Mouse (Mus musculus) kidney, postnatal 25 days (tissue): ENCODE results near the gene Dlg5.

ENCODE experiments used
- DNase-seq, 2 experiments: peaks; one replicate each; pipeline ENCODE4 v3.0.0; 2021; ENCODE audit warnings: mixed read lengths in 2 of 2

The Dlg5 gene

GRCm38 (mm10) chr14:24245177-24246081, at the start of gene Dlg5:
Dlg5 (minus strand) TSS chr14:24245920.
- DNase-seq: peak; percentile 69 to 86

DNA sequence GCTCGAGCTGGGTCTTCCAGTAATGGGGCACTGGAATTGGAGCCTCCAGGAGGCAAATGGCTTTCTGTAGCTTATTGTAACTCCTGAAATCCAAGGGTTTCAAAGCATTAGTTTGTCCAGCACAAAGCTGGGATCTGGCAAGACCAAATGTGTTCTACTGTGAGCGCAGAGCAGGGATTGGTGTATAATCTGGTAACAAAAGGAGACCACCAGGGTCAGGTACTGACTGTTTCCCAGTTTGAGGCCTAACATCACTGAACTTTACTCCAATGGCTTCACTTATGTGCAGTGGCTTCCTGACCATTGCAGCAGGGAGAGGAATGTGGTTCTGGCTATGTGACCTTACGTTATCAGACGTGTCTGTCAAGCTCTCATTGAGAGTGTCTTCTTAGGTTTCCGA, 47.9 kb upstream of the Dlg5 start:
- DNase-seq: no peak

GRCm38 (mm10) chr14:24292914-24293313, 47.2 kb upstream of the Dlg5 start, which contains the start of gene E330034G19Rik:
E330034G19Rik (plus strand) TSS chr14:24293214.
- DNase-seq: no peak

DNA sequence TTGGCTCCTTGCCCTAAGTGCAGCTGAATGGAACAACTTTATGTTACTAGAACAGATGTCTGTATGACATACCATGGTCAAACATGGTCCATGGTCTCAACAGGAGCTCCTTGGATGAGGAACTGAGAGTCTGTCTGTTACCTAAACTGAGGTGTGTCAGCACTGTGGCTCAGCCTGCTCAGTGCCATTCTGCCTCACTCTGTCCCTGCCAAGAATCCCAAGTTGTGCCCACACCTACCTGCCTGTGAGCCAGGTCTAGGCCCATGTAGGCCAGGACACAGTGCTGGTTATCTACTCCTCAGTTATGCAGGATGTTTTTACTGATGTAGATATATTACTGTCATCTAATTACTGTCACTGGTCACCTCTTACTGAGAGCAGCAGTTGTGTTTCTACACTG, 45.0 kb upstream of the Dlg5 start:
- no peak for DNase-seq

- DNase-seq: no peak
Measured at GRCm38 (mm10) chr14:24286136-24286535, 40.4 kb upstream of the Dlg5 start.

DNA sequence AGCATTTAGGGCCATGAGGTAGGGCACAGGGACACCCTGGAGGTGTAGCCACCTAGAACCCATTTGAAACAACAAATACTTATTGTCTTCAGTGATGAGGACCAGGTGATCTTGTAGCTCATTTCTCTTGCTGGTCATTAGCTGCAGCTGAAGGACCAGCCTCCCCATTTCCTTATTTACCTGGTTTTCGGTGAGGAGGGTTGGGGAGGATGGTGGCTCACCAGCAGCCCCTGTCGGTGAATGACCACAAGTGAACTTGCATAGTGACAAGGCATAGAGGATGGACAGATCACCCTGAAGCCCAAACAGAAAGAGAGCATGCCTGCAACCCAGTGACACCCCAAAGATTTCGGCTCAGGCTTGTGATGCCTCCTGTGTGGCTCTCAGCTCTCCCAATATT, 36.6 kb upstream of the Dlg5 start:
- no peak for DNase-seq

GRCm38 (mm10) chr14:24281278-24281677, 35.6 kb upstream of the Dlg5 start:
- DNase-seq: peak in 1 of 2 experiments; percentile 11

DNA sequence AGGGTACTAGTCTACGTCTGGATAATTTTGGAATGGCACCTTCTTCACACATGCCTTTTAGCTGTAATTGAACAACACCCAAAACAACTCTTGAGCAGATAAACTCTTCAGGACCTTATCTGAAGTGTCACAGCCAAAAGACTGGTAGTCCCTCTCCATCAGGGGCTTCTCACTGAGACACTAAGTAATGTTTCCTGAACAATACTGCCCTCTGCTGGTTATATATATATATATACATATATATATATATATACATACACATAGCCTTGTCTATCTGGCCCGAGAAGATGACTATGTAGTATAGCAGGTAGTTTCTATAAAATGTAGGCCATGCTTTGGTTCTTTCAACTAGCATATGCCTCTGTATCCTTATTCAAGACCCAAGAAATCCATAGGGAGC, 29.8 kb upstream of the Dlg5 start:
- DNase-seq: no peak

- peak in 1 of 2 experiments; percentile 51 for DNase-seq
Measured at GRCm38 (mm10) chr14:24273575-24273974, 27.9 kb upstream of the Dlg5 start.

- DNase-seq: no peak
Measured at GRCm38 (mm10) chr14:24269571-24269970, 23.9 kb upstream of the Dlg5 start.

DNA sequence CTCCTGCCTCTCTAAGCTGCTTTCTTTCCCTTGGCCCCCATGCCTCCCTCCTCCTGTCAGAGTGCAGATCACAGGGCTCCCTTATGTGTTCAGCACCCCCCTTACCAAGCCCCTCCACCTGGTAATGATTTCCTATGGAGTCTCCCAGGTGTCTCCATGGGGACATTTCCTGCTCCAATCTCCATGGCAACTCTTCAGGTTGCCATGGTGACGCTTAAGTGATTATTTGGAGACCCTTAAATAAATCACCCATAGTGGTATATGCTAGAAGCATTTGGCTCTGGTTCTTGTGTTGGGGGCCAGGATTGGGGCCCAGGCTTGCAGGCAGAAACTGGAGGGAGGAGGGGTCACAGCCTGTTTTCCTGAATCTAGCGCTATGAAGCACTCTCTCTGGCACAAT, 17.2 kb upstream of the Dlg5 start:
- no peak for DNase-seq

DNA sequence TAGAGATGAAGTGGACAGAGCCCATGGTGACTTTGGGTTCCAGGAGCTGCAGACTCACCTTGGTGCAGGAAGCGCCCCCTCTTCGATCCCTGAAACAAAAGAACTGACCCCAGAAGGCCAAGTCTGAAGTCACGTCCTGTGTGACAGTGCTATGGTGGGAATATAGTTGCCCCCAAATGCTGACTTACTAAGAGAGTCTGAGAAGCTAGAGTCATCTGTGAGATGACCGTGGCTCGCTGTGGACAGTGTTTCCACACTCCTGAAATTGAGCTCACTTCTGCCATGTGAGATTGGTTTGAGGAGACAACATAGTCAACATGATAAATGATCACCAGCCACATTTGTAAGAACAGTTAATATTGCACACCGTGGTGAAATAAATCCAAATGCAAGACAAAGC, 16.7 kb upstream of the Dlg5 start:
- DNase-seq: no peak

DNA sequence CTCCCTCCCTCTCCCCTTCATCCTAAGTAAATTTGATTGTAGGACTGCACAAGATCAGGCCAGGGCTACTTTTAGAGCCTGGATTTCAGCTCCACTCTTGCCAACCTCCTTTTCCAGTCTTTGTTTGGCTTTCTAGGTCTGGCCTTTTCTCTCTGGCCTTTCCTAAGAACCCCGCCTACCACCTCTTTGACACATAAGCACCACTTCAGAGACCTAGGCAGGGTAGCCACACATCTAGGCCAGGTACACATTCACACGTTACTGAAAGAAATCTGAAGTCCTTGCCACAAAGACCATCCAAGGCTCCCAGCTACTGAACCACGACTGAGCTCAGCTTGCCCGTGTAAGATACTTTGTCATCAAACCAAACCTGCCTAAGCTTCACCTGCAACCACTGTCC, 14.7 kb upstream of the Dlg5 start:
- no peak for DNase-seq

- DNase-seq: no peak
Measured at GRCm38 (mm10) chr14:24255956-24256355, 10.2 kb upstream of the Dlg5 start.

GRCm38 (mm10) chr14:24253611-24254202, 8.0 kb upstream of the Dlg5 start:
- peak; percentile 51 to 66 for DNase-seq

DNA sequence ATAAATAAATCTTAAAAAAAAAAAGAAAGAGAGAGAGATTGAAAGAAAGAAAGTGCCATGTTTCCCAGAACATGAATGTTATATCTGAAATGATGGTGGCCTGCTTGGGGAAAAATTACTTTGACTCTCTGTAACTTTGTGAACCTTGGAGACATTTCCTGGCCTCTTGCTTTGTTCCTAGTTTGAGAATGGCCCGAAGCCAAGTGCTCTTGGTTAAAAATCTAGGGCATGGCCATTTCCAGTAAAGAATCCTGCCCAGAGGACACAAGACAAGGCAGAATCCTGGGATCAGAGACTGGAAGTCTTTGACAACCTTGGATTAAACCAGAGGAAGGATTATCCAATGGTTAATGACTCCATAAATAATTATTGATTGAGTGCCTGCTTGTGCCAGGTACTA, 5.6 kb upstream of the Dlg5 start:
- DNase-seq: peak in 1 of 2 experiments; percentile 57

- no peak for DNase-seq
Measured at GRCm38 (mm10) chr14:24249926-24250325, 4.2 kb upstream of the Dlg5 start.

- DNase-seq: peak; percentile 83 to 92
Measured at GRCm38 (mm10) chr14:24244330-24245176, 1.2 kb downstream of the Dlg5 start.

DNA sequence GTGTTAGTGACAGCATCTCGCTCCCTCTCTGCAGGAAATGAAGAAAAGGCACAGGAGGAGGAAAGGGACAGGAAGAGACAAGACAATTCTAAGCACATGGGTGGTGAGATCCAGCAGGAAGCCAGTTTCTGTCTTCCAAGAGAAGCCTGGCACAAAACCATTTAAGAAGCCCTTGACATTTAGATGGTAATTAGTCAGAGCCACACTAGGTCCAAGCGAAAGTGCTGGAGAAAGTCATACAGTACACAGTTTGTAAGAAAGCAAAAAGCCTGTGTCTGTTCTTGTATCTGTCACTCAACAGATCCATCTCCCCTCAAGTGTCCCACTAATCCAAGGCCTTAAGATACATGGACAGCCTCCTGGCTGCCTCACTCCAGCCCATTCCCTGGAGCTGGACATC, 3.7 kb downstream of the Dlg5 start:
- no peak for DNase-seq

GRCm38 (mm10) chr14:24240831-24241230, 4.9 kb downstream of the Dlg5 start:
- DNase-seq: peak; percentile 33 to 62

- DNase-seq: peak; percentile 28 to 51
Measured at GRCm38 (mm10) chr14:24239651-24240050, 6.1 kb downstream of the Dlg5 start.

DNA sequence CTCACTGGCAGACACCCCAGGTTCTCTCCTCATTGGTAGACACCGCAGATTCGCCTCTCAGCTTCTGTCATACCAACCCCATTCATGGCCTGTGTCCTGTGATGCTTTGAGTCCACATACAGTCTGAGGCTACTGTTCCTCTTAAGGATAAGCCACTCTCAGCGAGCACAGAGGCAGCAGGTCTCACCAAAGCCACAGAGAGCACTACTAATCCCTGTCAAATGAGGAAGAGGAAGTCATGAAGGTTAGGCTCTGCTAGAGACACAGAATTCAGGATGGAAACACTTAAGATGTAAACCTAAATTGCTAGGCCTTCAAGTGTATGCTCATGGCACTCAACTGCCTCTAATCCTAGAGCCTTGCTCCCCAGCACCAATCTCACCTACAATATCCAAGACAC, 9.8 kb downstream of the Dlg5 start:
- no peak for DNase-seq

GRCm38 (mm10) chr14:24234411-24234810, 11.3 kb downstream of the Dlg5 start:
- peak; percentile 83 to 93 for DNase-seq
